In the genomic region with DNA sequence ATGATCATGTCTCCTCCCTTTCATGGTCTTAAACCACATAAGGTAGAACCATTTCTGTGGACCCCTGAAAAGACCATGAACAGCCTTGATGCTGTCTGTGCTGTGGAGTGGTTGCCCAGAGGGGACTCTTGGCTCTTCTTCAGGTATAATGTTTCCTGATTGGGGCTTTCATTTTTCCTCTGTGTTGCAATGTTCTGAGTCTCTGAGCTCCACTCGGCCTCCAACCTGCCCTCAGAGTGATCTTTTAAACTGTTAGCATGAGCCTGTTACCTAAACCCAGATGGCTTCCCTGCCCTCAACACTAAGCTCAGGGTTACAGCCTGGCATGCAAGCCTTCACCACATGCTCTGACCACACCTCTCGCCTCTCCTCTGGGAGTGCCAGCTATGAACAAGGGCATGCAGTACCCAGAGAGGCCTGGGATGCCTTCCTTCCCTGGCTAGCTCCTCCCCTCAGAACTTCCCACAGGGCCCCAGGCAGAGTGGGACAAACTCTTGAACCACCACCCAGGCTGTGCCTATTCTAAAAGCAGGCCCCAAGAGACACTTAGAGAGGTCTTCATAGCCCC, we compare ENCODE assay signal across 15 mouse cellular contexts. TPM values are rescaled to one million over a fixed set of nuclear protein-coding genes. Genes with fewer than 3 reads are reported as not detected.
DNase-seq lines count a peak whose midpoint lies in the region; TF ChIP-seq lines count a peak whose summit lies in the region.
"Had no signal": no experiment of that assay in that cellular context is flagged by ENCODE, and none has a peak within 500 bp of the region (broad histone marks: within the 10 kb centered on the region; RNA-seq: fewer than 3 reads in every experiment).

No protein-coding gene starts in this region.

- peak; percentile 77 for DNase-seq in gastrocnemius, adult 18-20 months (ENCODE audit: low spot score)
- DNase-seq in gastrocnemius, postnatal 4 days (ENCODE audit: low spot score in 2 of 2): no peak
- DNase-seq in layer of hippocampus, adult 2 months (ENCODE audit: low spot score in 2 of 2): no peak
- no peak for DNase-seq in layer of hippocampus, postnatal 25 days (ENCODE audit: extremely low spot score in 1 of 2, low spot score in 1 of 2)
- DNase-seq in frontal cortex, postnatal 25 days (ENCODE audit: low spot score in 2 of 2): no peak
- no peak for DNase-seq in embryo, embryonic 11 days
- DNase-seq: cerebellum, adult 8-10 months; layer of hippocampus, adult 9-11 months; lung, adult 2 months; right cerebral cortex, postnatal 4 days; thymus, postnatal 36 days had no signal

- peaks cover 52% of the 10 kb centered on the region for H3K79me2 ChIP-seq in myocyte (ENCODE audit: control insufficient read depth, insufficient read depth)

- no peak overlapping the region for H3ac ChIP-seq in myocyte (ENCODE audit: control insufficient read depth, insufficient read length)

- peak overlapping the region; percentile 78 for H3K4me2 ChIP-seq in myocyte (ENCODE audit: low read depth)

- peaks cover 19% of the 10 kb centered on the region for H3K4me1 ChIP-seq in embryonic fibroblast, embryonic 13.5 days (ENCODE audit: control insufficient read depth, insufficient read depth, low read length)

- peak; percentile 15; the same call in 1 of the 2 replicates for TF ChIP-seq CTCF in layer of hippocampus, adult 2 months (conservative IDR thresholded peaks at IDR 0.05)
- no peak for TF ChIP-seq CTCF in embryonic fibroblast, embryonic 13.5 days (IDR thresholded peaks at IDR 0.05; ENCODE audit: borderline replicate concordance, insufficient read depth, low read length)

- peak overlapping the region; percentile 23; the same call in 1 of the 2 replicates for H3K27ac ChIP-seq in layer of hippocampus, adult 2 months
- peak overlapping the region; percentile 27 for H3K27ac ChIP-seq in embryonic fibroblast, embryonic 13.5 days (ENCODE audit: insufficient read depth, low read length)
- H3K27ac ChIP-seq: kidney, postnatal 0 days had no signal

- peaks cover 60% of the 10 kb centered on the region for H3K36me3 ChIP-seq in myocyte (ENCODE audit: control insufficient read depth, insufficient read depth)

- no peaks in the 10 kb centered on the region for H3K27me3 ChIP-seq in myocyte (ENCODE audit: control insufficient read depth, insufficient read depth, insufficient read length)

- no peak for TF ChIP-seq POLR2A in embryonic fibroblast, embryonic 13.5 days (IDR thresholded peaks at IDR 0.05; ENCODE audit: low read depth, low read length)
- TF ChIP-seq POLR2A in myocyte (IDR thresholded peaks at IDR 0.05; ENCODE audit: insufficient read length, low read depth): peak; percentile 53

- H3K4me3 ChIP-seq in layer of hippocampus, adult 2 months: no peak overlapping the region
- no peak overlapping the region for H3K4me3 ChIP-seq in embryonic fibroblast, embryonic 13.5 days (ENCODE audit: insufficient read depth, low read length)
- no peak overlapping the region for H3K4me3 ChIP-seq in myocyte
- H3K4me3 ChIP-seq: megakaryocyte, embryonic 14.5 days had no signal

TF ChIP-seq in myocyte, 11 proteins besides CTCF, POLR2A, EP300 and RAD21:
- TF ChIP-seq POLR2AphosphoS2 (IDR thresholded peaks at IDR 0.05; ENCODE audit: insufficient read length, low read depth) (peak; percentile 86), SRF (IDR thresholded peaks at IDR 0.05; ENCODE audit: control insufficient read depth, insufficient read length, low read depth) (no peak), CEBPB (IDR thresholded peaks at IDR 0.05; ENCODE audit: insufficient read depth, poor library complexity, severe bottlenecking) (peak; percentile 64), MYOG (IDR thresholded peaks at IDR 0.05; ENCODE audit: control insufficient read depth in 1 of 3, insufficient read depth in 1 of 3, insufficient read length in 2 of 3, low read depth in 2 of 3) (peak in 2 of 3 experiments; percentile 38 to 90), MAX (IDR thresholded peaks at IDR 0.05; ENCODE audit: low read depth) (peak; percentile 20), REST (IDR thresholded peaks at IDR 0.05; ENCODE audit: insufficient read depth, insufficient read length) (no peak), TCF12 (IDR thresholded peaks at IDR 0.05; ENCODE audit: insufficient read depth, poor library complexity, severe bottlenecking) (peak; percentile 48), MYOD1 (IDR thresholded peaks at IDR 0.05; ENCODE audit: control insufficient read depth in 1 of 3, insufficient read length in 2 of 3, low read depth in 2 of 3) (peak in 2 of 3 experiments; percentile 44 to 79), TCF3 (IDR thresholded peaks at IDR 0.05; ENCODE audit: insufficient read length, low read depth) (no peak), E2F4 (IDR thresholded peaks at IDR 0.05; ENCODE audit: insufficient read depth) (no peak), USF1 (IDR thresholded peaks at IDR 0.05; ENCODE audit: low read depth) (no peak)

RNA-seq across cellular contexts. Expression of a gene that starts 18.3 kb away (rescaled TPM):
- total RNA-seq in gastrocnemius, adult 18-20 months (2021): 10 to 100 TPM; 53.7 to 60.4 TPM
- total RNA-seq in gastrocnemius, postnatal 4 days (2021): 10 to 100 TPM; 90.0 to 97.4 TPM
- total RNA-seq in layer of hippocampus, adult 2 months (2021): 10 to 100 TPM; 56.4 to 58.5 TPM
- total RNA-seq in layer of hippocampus, postnatal 25 days (2021): 10 to 100 TPM; 56.1 to 59.0 TPM
- 116 and 122 TPM in 2 replicates for polyA plus RNA-seq in embryonic fibroblast, embryonic 13.5 days (2011; ENCODE audit: insufficient read length, low read depth, missing spikeins)
- polyA plus RNA-seq in myocyte (2012; fragmentation: generic; extraction: Trizol): 86.2 TPM

RNA-seq across cellular contexts. Expression of a gene that starts 56.6 kb away (rescaled TPM):
- 10 to 100 TPM; 27.3 to 33.8 TPM for total RNA-seq in gastrocnemius, adult 18-20 months (2021)
- total RNA-seq in gastrocnemius, postnatal 4 days (2021): 10 to 100 TPM; 27.0 to 31.5 TPM
- total RNA-seq in layer of hippocampus, adult 2 months (2021): 10 to 100 TPM; 27.4 to 34.2 TPM
- total RNA-seq in layer of hippocampus, postnatal 25 days (2021): 10 to 100 TPM; 26.0 to 27.7 TPM
- 11.3 and 11.6 TPM in 2 replicates for polyA plus RNA-seq in embryonic fibroblast, embryonic 13.5 days (2011; ENCODE audit: insufficient read length, low read depth, missing spikeins)
- 14.1 TPM for polyA plus RNA-seq in myocyte (2012; fragmentation: generic; extraction: Trizol)
